Mouse (Mus musculus) gonadal fat pad, adult 2 months (tissue): ENCODE results near the gene Teddm3. TPM values are rescaled to one million over a fixed set of nuclear protein-coding genes. Genes with fewer than 3 reads are reported as not detected.
"Not testable (repeated sequence)": the region's sequence is repeated elsewhere in the genome, so short reads cannot be mapped to it uniquely, and the experiment has no call there.

Experiments used
- DNase-seq: peaks from one replicate; pipeline ENCODE4 v3.0.0-alpha.2; 2012; ENCODE audit warnings: low read depth
- polyA plus RNA-seq: library from polyadenylated mRNA; depleted of rRNA; stranded (reverse); fragments of >200 nt; gene quantifications from 2 replicates; pipeline ENCODE4 v1.2.3, GENCODE M21; 2012; rRNA removed

The Teddm3 gene
- polyA plus RNA-seq = not detected in 2 replicates

- DNase-seq = not testable (repeated sequence)
Observed at GRCm38 (mm10) chr16:21153900-21154299, at the start of gene Teddm3. Teddm3 (minus strand) TSS chr16:21154000.

GRCm38 (mm10) chr16:21202731-21203130, 48.9 kb upstream of the Teddm3 start:
- no peak for DNase-seq

DNA sequence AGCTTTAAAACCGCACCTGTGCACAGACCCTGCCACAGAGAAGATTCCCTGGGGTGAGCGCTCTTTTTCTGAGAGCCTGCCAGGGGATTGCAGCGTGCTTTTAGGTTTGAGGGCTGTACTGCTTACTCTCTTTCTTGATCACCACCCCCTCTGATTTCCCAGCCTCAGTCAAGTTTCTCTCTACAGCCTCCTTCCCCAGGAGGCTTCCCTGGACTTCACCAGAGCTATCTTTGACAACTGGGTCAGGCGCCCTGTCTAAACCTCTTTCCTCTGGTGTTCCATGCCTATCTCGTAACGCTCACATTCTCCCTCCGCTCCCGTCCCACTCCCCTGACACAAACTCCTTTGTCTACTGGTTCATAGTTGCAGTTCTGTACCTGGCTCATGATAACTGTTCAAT, 45.6 kb upstream of the Teddm3 start:
- DNase-seq = no peak

DNA sequence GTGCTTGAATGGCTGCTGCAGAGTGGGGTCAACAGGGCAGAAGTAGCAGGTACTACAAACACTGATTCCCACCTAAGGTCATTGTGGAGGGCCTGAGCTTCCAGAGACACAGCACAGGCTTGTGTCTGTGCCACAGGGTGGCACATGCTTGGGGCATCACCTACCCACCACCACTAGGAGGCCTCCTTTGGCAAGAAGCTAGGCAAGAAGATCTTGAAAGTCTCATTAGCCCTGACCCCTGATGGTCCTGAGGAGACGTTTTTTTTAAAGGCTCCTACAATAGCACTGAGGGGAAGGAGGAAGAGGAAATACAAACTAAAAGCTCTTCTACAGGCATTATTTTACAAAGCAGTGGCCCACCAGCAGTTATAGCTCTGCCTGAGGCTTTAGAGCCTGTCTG, 44.7 kb upstream of the Teddm3 start:
- DNase-seq = no peak

- no peak for DNase-seq
Observed at GRCm38 (mm10) chr16:21198006-21198405, 44.2 kb upstream of the Teddm3 start.

DNA sequence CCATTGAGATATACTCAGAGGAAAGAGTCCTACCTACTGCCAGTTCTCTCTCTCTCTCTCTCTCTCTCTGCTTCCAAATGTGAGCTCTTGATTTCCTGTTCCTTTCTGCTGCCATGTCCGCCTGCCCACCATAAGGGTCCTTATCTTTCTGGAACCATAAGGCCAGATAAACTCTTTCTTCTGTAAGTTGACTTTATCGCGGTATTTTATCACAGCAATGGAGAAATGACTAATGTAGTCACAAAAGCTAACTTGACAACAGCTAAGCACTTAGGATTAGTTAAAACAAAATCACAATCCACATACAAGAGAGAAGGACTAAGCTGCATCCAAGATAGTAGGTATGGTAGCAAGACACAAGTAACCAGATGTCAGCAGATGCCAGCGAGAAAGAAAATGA, 43.7 kb upstream of the Teddm3 start:
- no peak for DNase-seq

DNA sequence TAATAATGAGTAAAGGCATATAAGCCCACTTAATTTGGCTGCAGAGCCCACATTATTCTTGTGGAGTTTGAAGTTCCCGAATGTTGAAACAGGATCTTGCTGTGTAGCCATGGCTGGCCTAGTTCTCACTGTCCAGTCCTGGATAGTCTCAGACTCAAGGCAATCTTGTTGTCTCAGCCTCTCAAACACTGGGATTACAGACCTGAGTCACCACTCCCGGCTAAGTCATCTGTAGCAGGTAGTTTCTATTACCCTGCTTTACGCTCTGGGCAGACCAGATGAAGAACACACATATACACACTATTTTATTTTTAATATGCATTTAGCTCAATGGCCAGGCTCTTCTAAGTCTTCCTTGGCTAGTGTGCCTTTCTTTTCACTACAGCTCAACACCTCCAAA, 42.8 kb upstream of the Teddm3 start:
- no peak for DNase-seq

GRCm38 (mm10) chr16:21195260-21195866, 41.6 kb upstream of the Teddm3 start:
- DNase-seq = no peak

- DNase-seq = no peak
Observed at GRCm38 (mm10) chr16:21194182-21194581, 40.4 kb upstream of the Teddm3 start.

GRCm38 (mm10) chr16:21192509-21193354, 38.9 kb upstream of the Teddm3 start:
- DNase-seq = no peak

- DNase-seq = no peak
Observed at GRCm38 (mm10) chr16:21191569-21191968, 37.8 kb upstream of the Teddm3 start.

DNA sequence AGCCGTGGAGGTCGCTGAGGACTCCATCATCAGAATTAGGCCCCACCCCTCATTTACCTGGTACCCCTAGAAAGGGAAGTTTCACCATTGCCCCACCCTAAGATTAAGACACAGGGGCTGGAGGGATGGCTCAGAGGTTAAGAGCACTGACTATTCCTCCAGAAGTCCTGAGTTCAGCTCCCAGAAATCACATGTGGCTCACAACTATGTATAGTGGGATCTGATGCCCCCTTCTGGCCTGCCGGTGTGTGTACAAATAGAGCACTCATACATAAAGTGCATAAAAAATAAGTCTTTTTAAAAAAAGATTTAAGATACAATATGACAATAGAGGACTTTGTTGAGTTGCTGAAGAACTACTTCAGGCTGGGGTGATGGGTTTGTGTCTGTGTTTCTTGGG, 34.5 kb upstream of the Teddm3 start:
- no peak for DNase-seq

DNA sequence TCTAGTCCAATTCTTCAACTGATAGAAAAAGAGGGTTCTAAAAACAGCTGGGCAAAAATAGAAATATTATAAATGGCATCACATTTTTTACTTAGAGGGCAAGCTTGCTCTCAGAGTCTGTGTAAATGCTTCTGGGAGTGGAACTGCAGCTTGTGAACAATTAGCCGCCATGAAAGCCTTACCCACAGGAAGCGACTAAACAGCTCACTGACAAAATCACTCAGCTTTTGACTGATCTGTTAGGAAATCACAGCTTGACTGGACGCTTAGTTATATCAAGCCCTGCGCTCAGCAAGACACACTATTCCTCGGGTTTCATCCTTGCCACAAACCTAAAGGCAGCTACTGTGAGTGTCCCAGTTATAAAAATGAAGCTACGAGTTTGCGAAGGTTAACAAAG, 33.8 kb upstream of the Teddm3 start:
- DNase-seq = no peak

GRCm38 (mm10) chr16:21184697-21185096, 30.9 kb upstream of the Teddm3 start:
- DNase-seq = no peak

DNA sequence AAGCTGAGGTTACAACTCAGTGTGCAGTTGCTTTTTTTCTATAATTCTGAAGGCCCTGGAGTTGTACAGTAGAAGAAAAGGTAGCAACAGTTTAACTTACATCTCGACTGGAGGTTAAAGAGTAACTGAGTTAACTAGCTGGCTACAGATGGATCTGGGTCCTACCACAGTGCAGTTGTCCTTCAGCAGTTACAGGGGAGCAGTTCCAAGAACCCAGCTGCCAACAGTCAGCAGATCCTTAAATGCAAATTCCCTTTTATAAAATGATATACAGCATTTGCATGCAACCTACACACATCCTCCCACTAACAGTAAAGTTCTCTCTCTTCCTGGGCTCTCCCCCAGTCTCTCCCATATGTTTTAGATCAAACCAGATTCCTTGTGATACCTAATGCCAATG, 28.3 kb upstream of the Teddm3 start:
- no peak for DNase-seq

DNA sequence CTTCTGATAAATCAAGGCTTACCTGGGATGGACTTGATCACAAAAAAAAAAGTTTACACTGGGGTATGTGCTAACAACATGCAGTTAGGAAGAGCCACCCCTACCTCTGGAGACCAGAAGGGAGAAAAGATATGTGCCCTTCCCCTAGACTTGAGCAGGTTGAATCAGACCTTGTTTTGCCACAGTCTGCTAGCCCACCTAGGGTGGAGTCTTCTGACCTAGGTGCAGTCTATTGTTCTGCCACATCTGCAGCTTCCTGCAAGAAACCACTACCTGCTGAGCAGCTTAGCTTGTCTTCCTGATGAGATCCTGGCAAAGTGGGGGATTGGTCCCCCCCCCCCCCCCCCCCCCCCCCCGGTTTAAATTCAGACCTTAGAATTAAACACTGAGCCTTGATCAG, 21.4 kb upstream of the Teddm3 start:
- no peak for DNase-seq

DNA sequence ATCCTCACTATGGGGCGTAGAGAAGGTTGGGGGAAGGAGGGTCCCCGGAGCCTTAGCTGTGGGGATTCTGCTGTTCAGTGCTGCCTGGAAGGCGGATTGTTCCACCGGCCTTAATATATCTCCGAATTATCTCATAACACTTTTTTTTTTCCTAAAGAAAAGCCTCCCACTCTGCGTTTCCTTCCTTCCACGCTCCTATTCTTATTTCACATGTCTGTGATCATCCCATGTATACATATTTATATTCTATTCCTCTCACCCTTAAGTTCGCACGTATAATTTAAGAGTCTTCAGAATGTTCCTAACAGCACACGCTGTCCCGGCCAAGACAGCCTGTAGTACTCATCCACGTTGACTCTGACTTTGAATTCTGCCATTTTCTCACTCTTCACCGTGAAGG, 14.9 kb upstream of the Teddm3 start:
- DNase-seq = no peak

- DNase-seq = not testable (repeated sequence)
Observed at GRCm38 (mm10) chr16:21165343-21166220, 11.8 kb upstream of the Teddm3 start.

DNA sequence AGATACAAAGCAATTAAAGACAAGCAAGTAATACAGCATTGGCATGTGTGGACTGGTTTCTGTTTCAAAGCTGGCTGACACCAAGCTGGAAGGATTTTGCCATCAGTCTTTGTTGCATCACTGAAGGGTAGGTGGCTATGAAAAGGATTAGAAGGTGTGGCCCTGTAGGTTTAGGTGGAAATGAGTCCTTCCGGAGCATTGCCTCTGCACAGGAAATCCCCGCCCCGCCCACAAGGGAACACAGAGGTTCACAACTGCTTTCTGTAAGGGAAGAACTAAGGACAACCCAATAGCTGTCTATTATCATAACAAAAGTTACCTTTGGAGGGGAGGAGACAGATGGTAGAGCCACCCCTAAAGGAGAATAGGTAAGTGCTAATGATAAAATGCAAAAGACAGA, 9.6 kb upstream of the Teddm3 start:
- peak; percentile 46 for DNase-seq

DNA sequence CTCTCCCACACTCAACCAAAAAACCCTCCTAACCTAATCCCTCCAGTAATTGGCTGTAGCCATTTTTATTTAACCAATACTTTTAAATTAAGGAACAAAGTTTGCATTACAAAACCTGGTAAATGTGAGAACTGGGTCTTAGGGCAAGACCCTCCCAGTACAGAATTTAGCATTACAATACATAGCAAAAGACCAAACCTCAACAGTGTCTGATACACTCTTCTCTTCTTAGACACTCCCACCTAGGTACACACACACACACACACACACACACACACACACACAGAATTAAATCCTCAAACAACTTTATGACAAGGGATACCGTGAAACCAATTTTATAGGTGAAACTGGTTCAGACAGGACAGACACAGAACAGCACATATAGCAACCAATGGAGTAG, 5.4 kb upstream of the Teddm3 start:
- DNase-seq = not testable (repeated sequence)

- DNase-seq = not testable (repeated sequence)
Observed at GRCm38 (mm10) chr16:21156261-21156660, 2.5 kb upstream of the Teddm3 start.
